Mouse (Mus musculus): ENCODE data around the gene Cdkn3.
A peak's percentile ranks its signal among the peaks of the same experiment; 100 is the strongest.
"Not testable (repeated sequence)": the region's sequence is repeated elsewhere in the genome, so short reads cannot be mapped to it uniquely, and the experiment has no call there.

Cdkn3 gene

GRCm38 (mm10) chr14:46760355-46761029, at the start of gene Cdkn3:
Cdkn3 (plus strand) TSS chr14:46760541.
- DNase-seq (ENCODE audit: low read depth, low spot score): peak; percentile 93

GRCm38 (mm10) chr14:46718483-46718922, 41.8 kb upstream of the Cdkn3 start:
- DNase-seq (ENCODE audit: low read depth, low spot score): no peak

GRCm38 (mm10) chr14:46722031-46722430, 38.3 kb upstream of the Cdkn3 start:
- DNase-seq (ENCODE audit: low read depth, low spot score): no peak

- DNase-seq (ENCODE audit: low read depth, low spot score): peak; percentile 15
Observed at GRCm38 (mm10) chr14:46723828-46724227, 36.5 kb upstream of the Cdkn3 start.

- DNase-seq (ENCODE audit: low read depth, low spot score): no peak
Observed at GRCm38 (mm10) chr14:46724941-46725340, 35.4 kb upstream of the Cdkn3 start.

DNA sequence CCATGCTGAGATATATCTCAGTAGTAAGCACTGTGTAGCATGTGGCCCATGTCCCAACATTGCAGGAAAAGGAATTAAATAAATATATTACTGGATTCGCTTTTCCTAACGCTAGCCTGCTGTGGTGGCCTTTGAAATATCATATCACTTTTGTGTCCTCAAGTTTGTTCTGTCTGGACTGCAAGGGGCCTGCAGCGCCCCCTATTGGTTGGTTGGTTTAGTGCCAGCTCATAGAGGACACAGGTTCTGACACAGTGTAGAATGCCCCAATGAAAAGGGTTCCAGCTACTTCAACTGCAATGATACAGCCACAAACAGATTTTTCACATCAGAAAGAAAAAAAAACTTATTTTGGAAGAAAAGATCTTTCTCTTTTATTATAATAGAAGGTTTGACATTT, 34.6 kb upstream of the Cdkn3 start:
- DNase-seq (ENCODE audit: low read depth, low spot score): peak; percentile 32

GRCm38 (mm10) chr14:46734262-46734661, 26.1 kb upstream of the Cdkn3 start:
- no peak for DNase-seq (ENCODE audit: low read depth, low spot score)

DNA sequence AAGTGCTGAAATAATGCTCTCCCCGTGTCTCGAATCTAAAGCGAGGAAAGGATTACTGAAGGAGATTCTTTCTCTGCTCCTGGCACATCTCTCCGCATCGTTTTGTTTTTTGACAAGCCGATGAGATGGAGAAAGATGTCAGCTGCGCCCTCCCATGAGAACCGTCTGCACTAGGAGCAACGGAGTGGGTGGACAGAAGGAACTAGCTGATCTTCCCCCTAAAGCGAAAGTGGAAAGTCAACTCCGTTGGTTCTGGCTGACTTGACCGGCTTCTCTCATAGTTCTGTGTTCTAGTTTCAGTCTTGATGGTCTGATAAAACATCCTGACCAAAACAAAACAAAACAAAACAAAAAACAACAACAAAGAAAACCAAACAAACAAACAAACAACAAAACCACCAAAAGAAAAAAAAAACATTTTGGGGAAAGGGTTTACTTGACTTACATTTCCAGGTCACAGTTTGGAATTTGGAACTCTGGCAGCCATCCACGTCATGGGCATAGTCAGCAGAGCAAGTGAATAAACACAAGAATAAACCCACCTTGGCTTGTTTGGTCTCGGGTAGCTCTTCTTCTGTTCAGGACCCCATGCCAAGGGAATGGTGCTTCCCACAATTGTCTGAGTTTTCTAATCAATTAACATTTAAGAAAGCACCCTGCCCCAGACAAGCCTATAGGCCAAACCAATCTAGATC, 25.4 kb upstream of the Cdkn3 start:
- DNase-seq (ENCODE audit: low read depth, low spot score): no peak

DNA sequence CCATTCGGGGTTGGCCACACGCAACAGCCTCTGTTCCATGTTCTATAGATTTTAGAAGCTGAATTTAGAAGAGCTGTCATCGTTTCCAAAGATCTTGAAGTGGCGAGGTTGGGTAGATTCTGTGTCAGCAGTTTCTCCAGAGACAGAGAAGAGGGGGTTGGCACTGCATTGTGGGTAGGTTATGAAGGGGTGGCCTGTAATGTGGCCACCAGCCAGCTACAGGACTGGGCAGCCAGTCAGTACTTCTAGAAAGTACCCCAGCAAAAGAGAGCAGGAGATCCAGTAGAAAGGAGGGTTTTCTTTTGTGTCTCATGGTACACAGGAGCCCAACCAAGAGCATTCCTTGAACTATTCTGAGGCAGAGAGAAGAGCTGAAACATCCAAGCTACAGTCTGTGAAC, 24.0 kb upstream of the Cdkn3 start:
- DNase-seq (ENCODE audit: low read depth, low spot score): no peak

DNA sequence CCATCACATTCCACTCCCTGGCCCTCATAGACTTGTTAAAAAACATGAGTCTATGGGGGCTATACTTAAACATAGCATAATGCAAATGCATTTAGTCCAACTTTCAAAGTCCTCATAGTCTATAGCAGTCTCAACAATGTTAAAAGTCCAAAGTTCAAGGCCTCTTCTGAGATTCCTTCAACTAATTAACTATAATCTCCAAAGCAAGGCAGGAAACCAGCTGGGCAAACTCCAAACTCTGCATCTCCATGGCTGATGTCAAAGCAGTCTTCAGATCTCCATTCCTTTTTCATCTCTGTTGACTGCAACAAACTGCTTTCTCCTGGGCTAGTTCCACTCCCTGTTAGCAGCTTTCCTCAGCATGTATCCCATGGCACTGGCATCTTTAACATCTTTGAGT, 23.0 kb upstream of the Cdkn3 start:
- not testable (repeated sequence) for DNase-seq (ENCODE audit: low read depth, low spot score)

- DNase-seq (ENCODE audit: low read depth, low spot score): no peak
Observed at GRCm38 (mm10) chr14:46742674-46743073, 17.7 kb upstream of the Cdkn3 start.

DNA sequence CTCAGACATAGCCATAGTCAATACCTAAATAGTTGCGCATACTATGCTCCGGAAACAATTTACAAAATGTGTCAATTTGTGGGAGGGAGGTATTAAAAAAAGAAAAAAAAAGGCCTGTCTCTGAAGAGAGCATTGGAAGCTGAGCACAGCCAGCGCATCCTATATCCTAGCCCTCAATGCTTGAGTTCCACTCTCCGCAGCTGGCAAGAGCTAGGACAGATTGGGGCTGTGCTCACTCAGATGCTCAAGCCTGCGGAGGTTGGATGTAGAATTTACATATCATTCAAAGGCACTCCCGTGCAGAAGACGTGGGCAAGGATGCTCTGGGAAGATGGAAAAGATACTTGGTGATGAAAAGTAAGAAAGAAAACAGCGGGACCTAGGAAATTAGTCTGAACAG, 14.9 kb upstream of the Cdkn3 start:
- no peak for DNase-seq (ENCODE audit: low read depth, low spot score)

DNA sequence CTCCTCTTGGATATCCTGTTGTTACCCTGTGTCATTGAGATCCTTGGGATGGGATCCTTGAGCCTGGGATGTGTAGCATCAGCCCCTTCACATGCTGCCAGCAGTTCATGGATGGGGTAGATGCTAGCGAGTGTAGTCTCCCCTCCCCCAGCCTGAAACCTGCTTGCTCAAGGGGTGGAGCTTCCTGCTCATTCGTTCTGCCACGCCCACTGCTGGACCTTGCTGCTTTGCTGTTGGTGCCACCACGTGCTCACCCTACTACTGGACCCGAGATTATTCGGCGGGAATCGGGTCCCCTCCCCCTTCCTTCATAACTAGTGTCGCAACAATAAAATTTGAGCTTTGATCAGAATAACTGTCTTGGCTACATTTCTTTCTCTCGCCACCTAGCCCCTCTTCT, 6.0 kb upstream of the Cdkn3 start:
- not testable (repeated sequence) for DNase-seq (ENCODE audit: low read depth, low spot score)

DNA sequence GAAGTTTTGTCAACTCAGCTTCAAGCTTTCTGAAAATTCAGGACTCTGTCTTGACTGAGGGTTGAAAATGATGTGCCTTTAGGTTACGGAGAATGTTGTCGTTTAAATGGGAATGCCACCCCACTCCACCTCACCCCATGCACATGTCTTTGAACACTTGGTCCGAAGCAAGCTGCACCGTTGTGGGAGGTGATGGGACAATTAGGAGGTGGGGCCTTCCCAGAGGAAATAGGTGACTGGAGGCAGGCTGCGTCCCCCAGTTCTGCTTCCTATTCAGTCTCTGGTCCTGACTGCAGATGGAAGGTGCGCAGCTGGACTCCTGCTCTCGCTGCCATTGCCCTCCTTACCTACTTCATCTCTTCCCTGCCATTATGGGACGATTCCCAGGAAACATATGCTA, 4.5 kb upstream of the Cdkn3 start:
- no peak for DNase-seq (ENCODE audit: low read depth, low spot score)

DNA sequence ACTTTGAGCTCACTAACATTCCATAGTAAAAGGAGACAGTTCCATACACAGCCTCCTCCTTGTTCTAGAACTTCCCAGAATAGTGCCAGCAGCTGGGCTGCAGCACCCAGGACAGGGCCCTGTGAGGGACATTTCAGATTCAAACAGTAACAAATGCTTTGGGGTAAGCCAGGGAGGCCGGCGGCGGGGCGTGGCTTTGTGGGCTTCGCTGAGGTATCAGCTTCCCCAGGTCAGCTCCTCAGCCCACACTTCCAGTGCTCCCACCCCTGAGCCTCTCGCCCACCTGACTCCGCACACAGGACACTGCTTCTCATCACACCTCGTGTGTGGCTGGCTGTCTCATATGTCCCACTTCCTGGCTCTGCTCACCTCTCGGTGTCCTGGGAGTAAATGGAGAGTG, 2.6 kb upstream of the Cdkn3 start:
- no peak for DNase-seq (ENCODE audit: low read depth, low spot score)

GRCm38 (mm10) chr14:46759970-46760354, 379 bp upstream of the Cdkn3 start:
- DNase-seq (ENCODE audit: low read depth, low spot score): no peak

- peak; percentile 25 for DNase-seq (ENCODE audit: low read depth, low spot score)
Observed at GRCm38 (mm10) chr14:46761186-46761585, 845 bp downstream of the Cdkn3 start.

DNA sequence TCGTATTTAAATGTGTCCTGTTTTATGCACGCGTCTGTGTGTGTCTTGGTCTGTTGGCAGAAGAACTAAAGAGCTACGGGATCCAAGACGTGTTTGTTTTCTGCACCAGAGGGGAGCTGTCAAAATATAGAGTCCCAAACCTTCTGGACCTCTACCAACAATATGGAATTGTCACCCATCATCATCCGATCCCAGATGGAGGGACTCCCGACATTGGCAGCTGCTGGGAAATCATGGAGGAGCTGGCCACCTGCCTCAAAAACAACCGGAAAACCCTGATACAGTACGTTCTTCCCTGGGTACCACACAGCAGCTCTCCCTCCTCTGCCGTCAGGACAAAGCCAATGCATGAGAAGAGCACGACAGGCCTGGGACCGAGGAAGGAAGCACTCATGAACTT, 6.8 kb downstream of the Cdkn3 start:
- no peak for DNase-seq (ENCODE audit: low read depth, low spot score)

GRCm38 (mm10) chr14:46770036-46770435, 9.7 kb downstream of the Cdkn3 start:
- DNase-seq (ENCODE audit: low read depth, low spot score): no peak

GRCm38 (mm10) chr14:46778756-46779155, 18.4 kb downstream of the Cdkn3 start:
- no peak for DNase-seq (ENCODE audit: low read depth, low spot score)

- DNase-seq (ENCODE audit: low read depth, low spot score): no peak
Observed at GRCm38 (mm10) chr14:46779217-46779616, 18.9 kb downstream of the Cdkn3 start.

DNA sequence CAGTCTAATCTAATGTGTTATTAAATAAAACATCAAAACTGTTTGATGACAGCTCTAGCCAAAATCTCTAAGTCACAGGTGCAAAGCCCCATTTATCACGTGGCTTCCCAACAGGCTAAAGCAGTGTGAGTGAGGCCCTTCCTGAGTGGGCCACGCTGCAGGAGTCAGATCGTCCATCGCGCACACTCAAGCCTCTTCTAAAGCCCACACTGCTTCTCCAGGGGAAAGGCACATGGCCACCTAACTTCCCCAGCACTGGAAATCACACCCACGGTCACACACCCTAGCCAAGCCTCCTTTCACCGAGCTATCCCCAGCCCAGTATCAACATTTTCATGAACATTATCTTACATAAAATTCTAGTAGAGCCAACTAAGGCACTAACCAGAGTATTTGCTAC, 20.7 kb downstream of the Cdkn3 start:
- no peak for DNase-seq (ENCODE audit: low read depth, low spot score)

- DNase-seq (ENCODE audit: low read depth, low spot score): no peak
Observed at GRCm38 (mm10) chr14:46782187-46782828, 22.0 kb downstream of the Cdkn3 start.

Measured in c-Kit-negative CD71-positive TER-119-positive erythroid progenitor cells, embryonic 14.5 days (primary cell).